Mouse (Mus musculus) limb, embryonic 14.5 days (tissue): ENCODE data around the gene Mrps5. TPM values are rescaled to one million over a fixed set of nuclear protein-coding genes. Genes with fewer than 3 reads are reported as not detected.
"Not testable (repeated sequence)": the region's sequence is repeated elsewhere in the genome, so short reads cannot be mapped to it uniquely, and the experiment has no call there.

Experiments
- ATAC-seq: fragments of 200-750 bp; cut with Nextera tagmentation; 2 replicates; pipeline ENCODE4 v1.8.0; 2017; ENCODE audit warnings: low read depth, moderate number of reproducible peaks, moderate TSS enrichment; ENCODE audit not compliant: low FRiP score
- DNase-seq: peaks from one replicate; pipeline ENCODE4 v3.0.0-alpha.2; 2015; ENCODE audit warnings: low spot score
- H3K27ac ChIP-seq: fragments of 300-500 bp; sonication (generic); replicated peaks from 2 replicates; pipeline ENCODE4 v1.5.1; 2014; ENCODE audit warnings: low read depth, mild to moderate bottlenecking, low read length, moderate library complexity, mixed read lengths
- H3K27me3 ChIP-seq: fragments of 300-500 bp; sonication (generic); 2 replicates; pipeline ENCODE4 v1.6.1; 2014; ENCODE audit warnings: low read length, mixed read lengths; ENCODE audit not compliant: control insufficient read depth, insufficient read depth
- H3K36me3 ChIP-seq: fragments of 300-500 bp; sonication (generic); 2 replicates; pipeline ENCODE4 v1.6.1; 2014; ENCODE audit warnings: mild to moderate bottlenecking, low read length, moderate library complexity, mixed read lengths; ENCODE audit not compliant: control insufficient read depth, insufficient read depth
- H3K4me1 ChIP-seq: fragments of 300-500 bp; sonication (generic); 2 replicates; pipeline ENCODE4 v1.6.1; 2014; ENCODE audit warnings: antibody characterized with exemption, low read length, mixed read lengths; ENCODE audit not compliant: control insufficient read depth, insufficient read depth
- H3K4me2 ChIP-seq: fragments of 300-500 bp; sonication (generic); replicated peaks from 2 replicates; pipeline ENCODE4 v1.6.1; 2014; ENCODE audit warnings: low read depth, mild to moderate bottlenecking, low read length, moderate library complexity; ENCODE audit not compliant: severe bottlenecking
- H3K4me3 ChIP-seq: fragments of 300-500 bp; sonication (generic); replicated peaks from 2 replicates; pipeline ENCODE4 v1.5.1; 2014; ENCODE audit warnings: low read length
- H3K9ac ChIP-seq: fragments of 300-500 bp; sonication (generic); 2 replicates; pipeline ENCODE4 v1.6.1; 2014; ENCODE audit warnings: mild to moderate bottlenecking, low read depth, low read length, moderate library complexity; ENCODE audit not compliant: severe bottlenecking
- H3K9me3 ChIP-seq: fragments of 300-500 bp; sonication (generic); 2 replicates; pipeline ENCODE4 v1.6.1; 2016; ENCODE audit warnings: low read length; ENCODE audit not compliant: control insufficient read depth
- POLR2A ChIP-seq: fragments of 200-500 bp; IDR thresholded peaks from 2 replicates; pipeline ENCODE4 v1.8.0; 2012; ENCODE audit warnings: inconsistent platforms, mild to moderate bottlenecking, moderate library complexity, borderline replicate concordance; ENCODE audit not compliant: insufficient read depth, insufficient read length; ENCODE audit errors: extremely low read depth
- WGBS: fragments of 180-500 bp; shearing (Covaris S2); extraction: QIAGEN DNeasy Blood & Tissue Kit; methylation state at CpG from one replicate; pipeline ENCODE4 v1.1.7; 2014; 5-methylcytosine and 5-hydroxymethylcytosine counted together
- polyA plus RNA-seq, 2 experiments: library from polyadenylated mRNA; depleted of rRNA in 1 of 2; stranded (reverse) in 1 of 2; unstranded in 1 of 2; fragments of >200 nt; fragmentation: Nextera tagmentation in 1 of 2; extraction: Ambion mirVana in 1 of 2; gene quantifications; 2 replicates each; pipeline versions ENCODE4 v1.2.1 to v1.2.3; 2012 to 2014

Gene Mrps5
- polyA plus RNA-seq, 2 experiments: 102 to 118 TPM

DNA sequence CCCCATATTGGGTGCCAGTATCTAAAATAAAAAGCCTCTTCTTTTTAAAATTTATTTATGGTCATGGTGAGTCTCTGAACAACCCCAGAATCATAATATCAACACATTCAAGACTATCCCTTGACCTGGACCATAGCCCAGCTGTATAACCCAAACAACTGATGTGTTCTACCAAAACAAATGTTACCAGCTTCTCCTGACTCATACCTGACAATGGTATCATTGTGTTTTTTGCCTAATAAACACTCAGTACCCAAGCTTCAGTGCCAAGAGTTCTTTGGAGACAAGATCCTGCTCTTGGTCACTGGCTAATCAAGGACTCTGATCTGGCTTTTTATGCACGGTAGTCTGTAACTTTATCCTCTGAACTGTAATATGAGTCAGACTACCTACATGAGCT, 13.7 kb upstream of the Mrps5 start:
- Histone ChIP-seq H3K27me3 (no peaks in the 10 kb centered on the region), H3K9me3 (no peaks in the 10 kb centered on the region), H3K36me3 (peaks cover 19% of the 10 kb centered on the region), H3K27ac (no peak overlapping the region), H3K4me1 (no peaks in the 10 kb centered on the region), H3K9ac (no peak overlapping the region), H3K4me2 (no peak overlapping the region), H3K4me3 (no peak overlapping the region)
- ATAC-seq (no peak), DNase-seq (no peak)
- no peak for TF ChIP-seq POLR2A
- WGBS: 54% methylated on average over 1 of the region's 1 CpGs

DNA sequence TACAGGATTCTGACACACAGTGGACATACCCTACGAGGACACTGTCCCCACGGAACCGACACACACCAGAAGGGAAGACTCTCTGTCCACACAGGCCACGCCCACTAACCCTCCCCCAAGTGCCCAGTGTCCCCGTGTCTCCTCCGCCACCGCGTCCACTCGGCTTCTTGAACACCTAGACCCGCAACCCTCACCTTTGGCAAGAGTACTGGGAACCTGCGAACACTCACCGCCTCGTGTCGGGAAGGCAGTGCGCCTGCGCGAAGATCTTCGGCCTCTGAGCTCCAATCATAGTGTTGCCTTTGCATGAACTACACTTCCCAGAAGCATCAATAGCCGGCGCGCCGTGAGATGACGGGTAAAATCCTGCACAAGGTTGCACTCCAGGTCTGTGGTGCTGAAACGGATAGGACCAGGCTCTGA, 2.6 kb upstream of the Mrps5 start:
- H3K4me3 ChIP-seq: peak overlapping the region; percentile 65
- H3K4me1 ChIP-seq: peaks cover 18% of the 10 kb centered on the region; the same call in 1 of the 2 replicates
- DNase-seq (peak; percentile 95), ATAC-seq (peak; percentile 91)
- no peaks in the 10 kb centered on the region for H3K27me3 ChIP-seq
- H3K9me3 ChIP-seq: no peaks in the 10 kb centered on the region
- peak; percentile 67; the same call in 1 of the 2 replicates for TF ChIP-seq POLR2A
- H3K36me3 ChIP-seq: no peaks in the 10 kb centered on the region
- 0% methylated on average over 24 of the region's 24 CpGs for WGBS
- H3K4me2 ChIP-seq: peak overlapping the region; percentile 92
- peak overlapping the region; percentile 70 for H3K9ac ChIP-seq
- H3K27ac ChIP-seq: no peak overlapping the region

DNA sequence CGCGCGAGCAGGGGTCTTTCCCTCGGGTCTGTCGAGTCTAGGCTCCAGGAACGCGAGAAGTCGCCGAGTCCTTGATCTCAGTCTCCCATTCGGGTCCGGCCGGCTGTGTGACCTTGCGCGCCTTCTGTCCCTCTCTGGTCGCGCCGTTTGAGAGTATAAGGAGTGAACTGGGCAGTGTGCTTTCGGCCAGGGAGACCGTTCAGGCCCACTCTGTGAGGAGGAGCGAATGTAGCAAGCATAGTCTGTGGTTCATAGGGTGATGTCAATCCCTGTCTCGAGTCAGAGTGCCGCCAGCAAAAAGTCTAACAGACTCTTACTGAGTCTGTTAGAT, 457 bp downstream of the Mrps5 start:
- WGBS: under 1% methylated on average over 22 of the region's 22 CpGs
- Histone ChIP-seq H3K9me3 (no peaks in the 10 kb centered on the region), H3K27ac (peak overlapping the region; percentile 94), H3K4me1 (peaks cover 18% of the 10 kb centered on the region; the same call in 1 of the 2 replicates), H3K4me2 (peak overlapping the region; percentile 80), H3K27me3 (no peaks in the 10 kb centered on the region), H3K9ac (peak overlapping the region; percentile 91), H3K4me3 (peak overlapping the region; percentile 96), H3K36me3 (peaks cover 10% of the 10 kb centered on the region)
- ATAC-seq (0 out of 2 replicates have a peak, but pooled peaks have one; percentile 3), DNase-seq (no peak)
- TF ChIP-seq POLR2A: no peak

DNA sequence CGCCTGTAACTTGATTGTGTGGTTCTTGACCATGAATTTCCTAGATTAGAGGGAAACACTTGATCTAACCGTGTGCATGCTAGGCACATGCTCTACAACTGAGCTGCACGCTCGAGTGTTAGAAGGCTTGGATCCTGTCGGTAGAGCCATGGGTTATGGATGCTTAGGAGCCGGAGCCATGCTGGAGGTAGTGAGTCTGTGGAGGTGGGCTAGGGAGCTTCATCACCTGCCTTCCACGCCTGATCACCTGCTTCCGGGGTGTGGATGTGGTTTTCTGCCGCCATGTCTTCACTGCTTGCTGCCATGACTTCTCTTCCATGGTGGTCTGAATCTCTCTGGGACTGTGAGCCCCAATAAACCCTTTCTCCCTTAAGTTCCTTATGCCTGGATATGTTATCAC, 1.9 kb downstream of the Mrps5 start:
- Histone ChIP-seq H3K4me1 (peaks cover 18% of the 10 kb centered on the region; the same call in 1 of the 2 replicates), H3K4me2 (no peak overlapping the region), H3K27ac (no peak overlapping the region), H3K36me3 (peaks cover 20% of the 10 kb centered on the region), H3K9ac (no peak overlapping the region), H3K27me3 (no peaks in the 10 kb centered on the region), H3K9me3 (no peaks in the 10 kb centered on the region), H3K4me3 (no peak overlapping the region)
- WGBS: 90% methylated on average over 9 of the region's 9 CpGs
- DNase-seq (no peak), ATAC-seq (no peak)
- no peak for TF ChIP-seq POLR2A

DNA sequence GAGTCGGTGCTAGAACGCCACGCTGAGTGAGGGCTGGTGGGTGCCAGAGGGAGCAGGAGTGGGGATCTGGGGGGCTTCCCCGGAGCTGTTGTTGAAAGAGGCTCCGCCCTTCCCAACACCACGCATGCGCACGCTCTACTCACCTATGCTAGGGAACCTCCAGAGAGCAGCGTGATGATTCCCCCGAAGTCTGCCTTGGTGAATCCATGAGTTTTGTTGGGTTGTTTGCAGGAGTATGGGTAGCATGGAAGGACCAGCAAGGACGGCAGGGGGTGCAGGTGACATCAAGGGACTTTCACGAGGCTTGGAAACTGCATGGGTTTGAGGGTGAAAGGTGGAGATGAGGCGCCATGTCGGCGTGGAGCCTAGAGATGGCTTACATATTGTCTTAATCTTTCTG, 3.2 kb downstream of the Mrps5 start:
- Histone ChIP-seq H3K27me3 (no peaks in the 10 kb centered on the region), H3K4me2 (no peak overlapping the region; the same call in 1 of the 2 replicates), H3K4me3 (no peak overlapping the region), H3K36me3 (peaks cover 33% of the 10 kb centered on the region), H3K9ac (0 out of 2 replicates have a peak overlapping the region, but pooled peaks have one; percentile 4), H3K4me1 (peaks cover 14% of the 10 kb centered on the region; the same call in 1 of the 2 replicates), H3K27ac (no peak overlapping the region), H3K9me3 (no peaks in the 10 kb centered on the region)
- 65% methylated on average over 15 of the region's 15 CpGs for WGBS
- no peak for DNase-seq
- ATAC-seq: no peak
- no peak for TF ChIP-seq POLR2A

DNA sequence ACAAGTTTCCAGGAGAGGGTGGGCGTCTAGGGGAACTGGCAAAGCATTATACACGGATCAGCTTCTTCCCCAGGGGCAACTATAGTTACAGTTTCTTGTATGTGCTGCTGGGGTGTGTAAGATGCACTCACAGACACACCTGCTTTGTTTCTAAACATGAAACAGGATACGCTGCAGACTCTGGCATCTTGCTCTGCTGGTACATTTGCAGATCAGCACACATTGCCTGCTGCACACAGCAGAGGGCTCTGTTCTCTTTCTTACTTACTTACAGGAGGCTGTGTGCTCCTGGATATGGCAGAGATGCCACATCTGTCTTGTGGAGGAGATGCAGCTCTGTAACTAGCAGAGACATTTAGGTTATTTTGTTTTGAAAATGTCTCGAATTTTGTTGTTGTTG, 3.8 kb downstream of the Mrps5 start:
- peaks cover 39% of the 10 kb centered on the region for H3K36me3 ChIP-seq
- no peak overlapping the region for H3K27ac ChIP-seq
- no peak for ATAC-seq
- no peak for DNase-seq
- H3K4me1 ChIP-seq: peaks cover 14% of the 10 kb centered on the region; the same call in 1 of the 2 replicates
- H3K27me3 ChIP-seq: no peaks in the 10 kb centered on the region
- no peaks in the 10 kb centered on the region for H3K9me3 ChIP-seq
- no peak for TF ChIP-seq POLR2A
- H3K4me3 ChIP-seq: no peak overlapping the region
- no peak overlapping the region for H3K4me2 ChIP-seq
- no peak overlapping the region for H3K9ac ChIP-seq
- 62% methylated on average over 4 of the region's 4 CpGs for WGBS

DNA sequence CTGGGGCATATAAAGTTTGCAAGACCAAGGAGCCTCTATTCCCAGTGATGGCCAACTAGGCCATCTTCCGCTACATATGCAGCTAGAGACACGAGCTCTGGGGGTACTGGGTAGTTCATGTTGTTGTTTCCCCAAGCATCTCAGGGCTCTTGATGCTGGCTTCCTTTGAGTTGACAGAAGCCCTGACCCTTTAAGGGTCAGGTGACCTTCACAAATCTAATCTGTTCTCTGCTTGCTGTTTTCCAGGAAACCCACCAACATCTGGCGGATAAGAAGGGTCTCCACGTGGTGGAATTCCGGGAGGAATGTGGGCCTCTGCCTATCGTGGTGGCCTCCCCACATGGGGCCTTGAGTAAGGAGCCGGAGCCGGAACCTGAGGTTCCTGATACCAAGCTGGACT, 16.4 kb downstream of the Mrps5 start:
- peaks cover 69% of the 10 kb centered on the region for H3K36me3 ChIP-seq
- not testable (repeated sequence) for H3K4me3 ChIP-seq, H3K27ac ChIP-seq, H3K9ac ChIP-seq, ATAC-seq, H3K4me2 ChIP-seq, H3K4me1 ChIP-seq, DNase-seq, H3K9me3 ChIP-seq, H3K27me3 ChIP-seq
- WGBS: 85% methylated on average over 5 of the region's 8 CpGs
